Mouse (Mus musculus): ENCODE results near the gene Rsrp1.

DNA sequence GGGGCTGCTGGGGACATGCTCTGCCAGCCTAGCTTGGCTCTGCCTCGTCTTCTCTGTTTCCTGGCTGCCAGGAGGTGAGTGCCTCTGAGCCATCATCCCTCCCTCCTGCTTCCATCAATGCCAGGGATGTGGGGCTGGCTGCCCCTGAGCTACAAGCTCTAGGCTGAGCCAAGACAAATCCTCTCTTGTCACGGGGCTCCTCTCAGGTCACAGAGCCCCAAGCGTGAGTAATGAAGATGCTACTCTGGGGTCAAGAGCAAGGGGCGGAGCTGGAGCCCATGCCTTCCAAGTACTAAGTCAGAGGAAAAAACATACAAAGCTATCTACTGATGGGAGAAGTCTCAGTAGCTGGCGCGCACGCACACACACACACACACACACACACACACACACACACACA, 20.3 kb upstream of the Rsrp1 start:
- TF ChIP-seq CTCF (IDR thresholded peaks at IDR 0.05; ENCODE audit: low read depth) (no peak), EP300 (IDR thresholded peaks at IDR 0.05; ENCODE audit: low read depth) (no peak)
